Mouse (Mus musculus): ENCODE data around the gene Ero1lb.
"Not testable (repeated sequence)": the region's sequence is repeated elsewhere in the genome, so short reads cannot be mapped to it uniquely, and the experiment has no call there.

DNA sequence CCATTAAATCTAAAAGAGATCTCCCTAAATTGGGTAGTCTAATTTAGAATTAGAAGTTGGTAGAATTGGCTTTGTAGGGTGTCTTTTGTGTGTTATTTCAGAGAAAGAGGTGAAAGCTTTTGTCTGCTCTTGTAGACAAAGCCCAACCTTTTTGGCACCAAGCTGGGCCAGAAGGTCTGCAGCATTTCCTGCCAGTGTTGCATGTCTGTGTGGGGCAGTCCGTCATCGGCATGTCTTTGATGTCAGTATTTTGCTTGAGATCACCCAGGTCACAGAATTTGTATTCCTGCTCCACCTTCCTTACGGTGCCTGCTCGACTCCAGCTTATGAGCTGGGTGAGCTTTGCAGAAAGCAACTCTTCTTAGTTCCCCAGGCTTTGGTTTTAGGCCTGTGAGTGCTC, 31.4 kb downstream of the Ero1lb start:
- TF ChIP-seq CTCF (IDR thresholded peaks at IDR 0.05; ENCODE audit: low read depth, low read length); POLR2A (IDR thresholded peaks at IDR 0.05; ENCODE audit: borderline replicate concordance, low read depth, low read length): not testable (repeated sequence)
